Mouse (Mus musculus) MEL (cell line): ENCODE measurements at regions not wholly inside any gene's neighbourhood (a gene's known extent, or its start where the extent isn't known, plus 50 kb on each side); places are given as distances from the start of the nearest gene placed in this dataset.

ENCODE experiments used
- DNase-seq: peaks from one replicate; pipeline ENCODE4 v3.0.0; 2011; ENCODE audit warnings: low read depth, low spot score
- H3K27ac ChIP-seq: 2 replicates; pipeline ENCODE4 v1.5.1; 2012; ENCODE audit warnings: low read depth, mild to moderate bottlenecking, control low read depth, low read length, moderate library complexity; ENCODE audit not compliant: control insufficient read depth
- H3K27me3 ChIP-seq, 2 experiments: fragments of 150-350 bp in 1 of 2; sonication (generic) in 1 of 2; 2 replicates each; pipeline ENCODE4 v1.6.1; 2012; ENCODE audit warnings: low read length in 2 of 2, mild to moderate bottlenecking in 2 of 2, improper control_type of control experiment in 1 of 2, moderate library complexity in 1 of 2; ENCODE audit not compliant: insufficient read depth in 2 of 2, control insufficient read depth in 1 of 2
- H3K36me3 ChIP-seq, 2 experiments: 2 replicates each; pipeline ENCODE4 v1.6.1; 2012 to 2014; ENCODE audit warnings: low read length in 2 of 2, improper control_type of control experiment in 1 of 2, inconsistent platforms in 1 of 2, mild to moderate bottlenecking in 1 of 2; ENCODE audit not compliant: insufficient read depth in 2 of 2, control insufficient read depth in 1 of 2
- H3K4me1 ChIP-seq, 2 experiments: fragments of 150-350 bp in 1 of 2; sonication (generic) in 1 of 2; 2 replicates each; pipeline ENCODE4 v1.6.1; 2012; ENCODE audit warnings: low read length in 2 of 2, improper control_type of control experiment in 1 of 2, mild to moderate bottlenecking in 1 of 2; ENCODE audit not compliant: insufficient read depth in 2 of 2, control insufficient read depth in 1 of 2
- H3K4me3 ChIP-seq, 2 experiments: fragments of 150-350 bp in 1 of 2; sonication (generic) in 1 of 2; 2 replicates each; pipeline ENCODE4 v1.5.1; 2012; ENCODE audit warnings: low read depth in 2 of 2, low read length in 2 of 2, mild to moderate bottlenecking in 2 of 2, moderate library complexity in 2 of 2, control low read depth in 1 of 2, improper control_type of control experiment in 1 of 2; ENCODE audit not compliant: control insufficient read depth in 1 of 2, insufficient read depth in 1 of 2
- H3K79me2 ChIP-seq: 2 replicates; pipeline ENCODE4 v1.6.1; 2012; ENCODE audit warnings: mild to moderate bottlenecking, low read length, moderate library complexity; ENCODE audit not compliant: control insufficient read depth, poor library complexity, insufficient read depth
- H3K9ac ChIP-seq: 2 replicates; pipeline ENCODE4 v1.6.1; 2012; ENCODE audit warnings: low read depth, mild to moderate bottlenecking, control low read depth, low read length, moderate library complexity; ENCODE audit not compliant: control insufficient read depth, poor library complexity, severe bottlenecking
- H3K9me3 ChIP-seq: fragments of 150-350 bp; sonication (generic); replicated peaks from 2 replicates; pipeline ENCODE4 v1.6.1; 2012; ENCODE audit warnings: mild to moderate bottlenecking, low read length, improper control_type of control experiment, moderate library complexity; ENCODE audit not compliant: insufficient read depth
- CHD1 ChIP-seq: IDR thresholded peaks from 2 replicates; pipeline ENCODE4 v1.6.1; 2012; ENCODE audit warnings: low read depth, mild to moderate bottlenecking, inconsistent platforms, low read length, improper control_type of control experiment
- CHD2 ChIP-seq: IDR thresholded peaks from 2 replicates; pipeline ENCODE4 v1.6.1; 2011; ENCODE audit warnings: low read length, improper control_type of control experiment
- EP300 ChIP-seq, 2 experiments: IDR thresholded peaks; 2 replicates each; pipeline ENCODE4 v1.6.1; 2011; ENCODE audit warnings: improper control_type of control experiment in 2 of 2, low read length in 2 of 2, low read depth in 1 of 2, mild to moderate bottlenecking in 1 of 2
- ETS1 ChIP-seq: IDR thresholded peaks from 2 replicates; pipeline ENCODE4 v1.6.1; 2012; ENCODE audit warnings: low read depth, mild to moderate bottlenecking, inconsistent platforms, low read length, improper control_type of control experiment, moderate library complexity
- GABPA ChIP-seq: IDR thresholded peaks from 2 replicates; pipeline ENCODE4 v1.6.1; 2012; ENCODE audit warnings: low read depth, mild to moderate bottlenecking, inconsistent platforms, low read length, improper control_type of control experiment, moderate library complexity
- GATA1 ChIP-seq: IDR thresholded peaks from 2 replicates; pipeline ENCODE4 v1.6.1; 2011; ENCODE audit warnings: low read depth, low read length, improper control_type of control experiment
- HCFC1 ChIP-seq: IDR thresholded peaks from 2 replicates; pipeline ENCODE4 v1.6.1; 2012; ENCODE audit warnings: low read depth, mild to moderate bottlenecking, inconsistent platforms, low read length, improper control_type of control experiment, moderate library complexity
- JUND ChIP-seq: IDR thresholded peaks from 2 replicates; pipeline ENCODE4 v1.6.1; 2011; ENCODE audit warnings: low read depth, mild to moderate bottlenecking, improper control_type of control experiment, low read length
- MAFK ChIP-seq: IDR thresholded peaks from 2 replicates; pipeline ENCODE4 v1.6.1; 2011; ENCODE audit warnings: low read depth, mild to moderate bottlenecking, low read length, improper control_type of control experiment, borderline replicate concordance
- MAX ChIP-seq: IDR thresholded peaks from 2 replicates; pipeline ENCODE4 v1.6.1; 2011; ENCODE audit warnings: low read length, improper control_type of control experiment
- MAZ ChIP-seq: IDR thresholded peaks from 2 replicates; pipeline ENCODE4 v1.6.1; 2012; ENCODE audit warnings: low read depth, mild to moderate bottlenecking, inconsistent platforms, low read length, improper control_type of control experiment
- MEF2A ChIP-seq: IDR thresholded peaks from 2 replicates; pipeline ENCODE4 v1.6.1; 2014; ENCODE audit warnings: low read depth, mild to moderate bottlenecking, inconsistent platforms, low read length, improper control_type of control experiment; ENCODE audit not compliant: poor library complexity, insufficient replicate concordance, severe bottlenecking; ENCODE audit errors: extremely low read depth
- MYB ChIP-seq: IDR thresholded peaks from 2 replicates; pipeline ENCODE4 v1.6.1; 2011; ENCODE audit warnings: mild to moderate bottlenecking, low read depth, low read length, improper control_type of control experiment
- MYC ChIP-seq: IDR thresholded peaks from 2 replicates; pipeline ENCODE4 v1.6.1; 2011; ENCODE audit warnings: low read depth, mild to moderate bottlenecking, low read length, improper control_type of control experiment, moderate library complexity
- NRF1 ChIP-seq: IDR thresholded peaks from 2 replicates; pipeline ENCODE4 v1.6.1; 2014; ENCODE audit warnings: low read depth, mild to moderate bottlenecking, inconsistent platforms, low read length, improper control_type of control experiment, moderate library complexity; ENCODE audit not compliant: poor library complexity, insufficient read depth, severe bottlenecking
- POLR2AphosphoS5 ChIP-seq: IDR thresholded peaks from 2 replicates; pipeline ENCODE4 v1.6.1; 2012; ENCODE audit warnings: low read depth, borderline replicate concordance, mild to moderate bottlenecking, inconsistent platforms, low read length, moderate library complexity, mixed read lengths
- RCOR1 ChIP-seq: IDR thresholded peaks from 2 replicates; pipeline ENCODE4 v1.6.1; 2012; ENCODE audit warnings: low read depth, mild to moderate bottlenecking, inconsistent platforms, low read length, improper control_type of control experiment
- SIN3A ChIP-seq: IDR thresholded peaks from 2 replicates; pipeline ENCODE4 v1.6.1; 2012; ENCODE audit warnings: low read length, improper control_type of control experiment, inconsistent platforms
- SMC3 ChIP-seq: IDR thresholded peaks from 2 replicates; pipeline ENCODE4 v1.6.1; 2011; ENCODE audit warnings: low read depth, low read length, improper control_type of control experiment
- TAL1 ChIP-seq: IDR thresholded peaks from 2 replicates; pipeline ENCODE4 v1.6.1; 2012; ENCODE audit warnings: mild to moderate bottlenecking, inconsistent platforms, low read length, moderate library complexity, mixed read lengths
- TBP ChIP-seq: IDR thresholded peaks from 2 replicates; pipeline ENCODE4 v1.8.0; 2011; ENCODE audit warnings: low read depth, low read length, improper control_type of control experiment
- TCF12 ChIP-seq: IDR thresholded peaks from 2 replicates; pipeline ENCODE4 v1.6.1; 2014; ENCODE audit warnings: low read depth, mild to moderate bottlenecking, inconsistent platforms, low read length, improper control_type of control experiment, moderate library complexity
- UBTF ChIP-seq: IDR thresholded peaks from 2 replicates; pipeline ENCODE4 v1.6.1; 2012; ENCODE audit warnings: low read depth, mild to moderate bottlenecking, inconsistent platforms, low read length, improper control_type of control experiment, moderate library complexity, borderline replicate concordance; ENCODE audit not compliant: insufficient read depth
- USF2 ChIP-seq, 2 experiments: IDR thresholded peaks; 2 replicates each; pipeline ENCODE4 v1.6.1; 2011 to 2012; ENCODE audit warnings: improper control_type of control experiment in 2 of 2, low read length in 2 of 2, borderline replicate concordance in 1 of 2, inconsistent platforms in 1 of 2, low read depth in 1 of 2, mild to moderate bottlenecking in 1 of 2; ENCODE audit not compliant: insufficient read depth in 1 of 2
- ZC3H11A ChIP-seq: IDR thresholded peaks from 2 replicates; pipeline ENCODE4 v1.6.1; 2012; ENCODE audit warnings: low read depth, mild to moderate bottlenecking, inconsistent platforms, low read length, improper control_type of control experiment
- ZNF384 ChIP-seq: IDR thresholded peaks from 2 replicates; pipeline ENCODE4 v1.6.1; 2012; ENCODE audit warnings: low read depth, mild to moderate bottlenecking, inconsistent platforms, low read length, improper control_type of control experiment

- H3K4me1 ChIP-seq: peaks cover 0 to 4% of the 10 kb centered on the region in 2 experiments; a peak in 2 of 4 replicates
- H3K4me3 ChIP-seq: no peak overlapping the region
- no peak overlapping the region for H3K9ac ChIP-seq
- peak; percentile 24 for DNase-seq
- no peaks in the 10 kb centered on the region for H3K27me3 ChIP-seq
- H3K36me3 ChIP-seq: peaks cover 0 to 3% of the 10 kb centered on the region in 2 experiments; a peak in 2 of 4 replicates
- H3K9me3 ChIP-seq: no peaks in the 10 kb centered on the region
- no peak overlapping the region; the same call in 1 of the 2 replicates for H3K27ac ChIP-seq
- TF ChIP-seq MAX (no peak), EP300 (IDR thresholded peaks at IDR 0.05; ENCODE audit: low read depth in 1 of 2, low read length in 2 of 2) (peak; percentile 39 to 44; a peak in 2 of 4 replicates), ZC3H11A (no peak), ZNF384 (peak; percentile 47; the same call in 1 of the 2 replicates), ETS1 (peak; percentile 57), MYB (no peak), SIN3A (peak; percentile 12; the same call in 1 of the 2 replicates), GABPA (no peak), SMC3 (no peak), USF2 (IDR thresholded peaks at IDR 0.05; ENCODE audit: borderline replicate concordance in 1 of 2, insufficient read depth in 1 of 2, low read depth in 1 of 2, low read length in 2 of 2) (no peak), MAZ (no peak), CHD2 (no peak), GATA1 (peak; percentile 67)
- no peaks in the 10 kb centered on the region for H3K79me2 ChIP-seq
These were observed 100.8 kb downstream of the 4930544G11Rik start for GRCm38 (mm10) chr6:66053197-66053596.

- Histone ChIP-seq H3K36me3 (peaks cover 0 to 6% of the 10 kb centered on the region in 2 experiments; a peak in 2 of 4 replicates), H3K4me3 (peak overlapping the region in 1 of 2 experiments; percentile 33; a peak in 2 of 4 replicates), H3K9me3 (no peaks in the 10 kb centered on the region), H3K27ac (peak overlapping the region; percentile 44; the same call in 1 of the 2 replicates), H3K9ac (no peak overlapping the region), H3K27me3 (no peaks in the 10 kb centered on the region)
- peak; percentile 55; the same call in 1 of the 2 replicates for TF ChIP-seq GATA1
- TF ChIP-seq UBTF: no peak
- no peak for TF ChIP-seq CHD2
- TF ChIP-seq MAX: no peak
- no peak for TF ChIP-seq TAL1
- no peak for TF ChIP-seq RCOR1
- no peak for TF ChIP-seq MYC
- no peak for TF ChIP-seq HCFC1
- TF ChIP-seq ZNF384: peak; percentile 49; the same call in 1 of the 2 replicates
- no peak for TF ChIP-seq TCF12
- no peak for TF ChIP-seq JUND
- peak; percentile 77 for TF ChIP-seq NRF1
- no peak for TF ChIP-seq POLR2AphosphoS5
- no peak for TF ChIP-seq USF2 (IDR thresholded peaks at IDR 0.05; ENCODE audit: borderline replicate concordance in 1 of 2, insufficient read depth in 1 of 2, low read depth in 1 of 2, low read length in 2 of 2)
- peak; percentile 89 for TF ChIP-seq GABPA
- no peak for TF ChIP-seq MEF2A
- no peak for TF ChIP-seq MAFK
- peak; percentile 40; a peak in 3 of 4 replicates for TF ChIP-seq EP300 (IDR thresholded peaks at IDR 0.05; ENCODE audit: low read depth in 1 of 2, low read length in 2 of 2)
- TF ChIP-seq MYB: no peak
- no peak for TF ChIP-seq CHD1
- TF ChIP-seq ETS1: peak; percentile 29; the same call in 1 of the 2 replicates
- TF ChIP-seq MAZ: no peak
- TF ChIP-seq TBP: 0 out of 2 replicates have a peak, but pooled peaks have one; percentile 42
- TF ChIP-seq, all 39 proteins: peak for 7
- DNase-seq: peak; percentile 77
- Histone ChIP-seq H3K79me2 (no peaks in the 10 kb centered on the region), H3K4me1 (peaks cover 3 to 6% of the 10 kb centered on the region in 2 experiments; a peak in 2 of 4 replicates)
These were observed 116.5 kb downstream of the 4930544G11Rik start for GRCm38 (mm10) chr6:66068874-66069273.
